Mouse (Mus musculus) heart, adult 2 months (tissue): ENCODE measurements around the gene Mapkbp1. TPM values are rescaled to one million over a fixed set of nuclear protein-coding genes. Genes with fewer than 3 reads are reported as not detected.

Experiments used
- DNase-seq, 2 experiments: peaks; one replicate each; pipeline ENCODE4 v3.0.0; 2021
- H3K27ac ChIP-seq: fragments of 200-600 bp; 2 replicates; pipeline ENCODE4 v1.8.1; 2022
- H3K27me3 ChIP-seq: fragments of 200-500 bp; 2 replicates; pipeline ENCODE4 v1.6.1; 2012; ENCODE audit warnings: mild to moderate bottlenecking, low read length, inconsistent platforms, mixed read lengths; ENCODE audit not compliant: control insufficient read depth, insufficient read depth
- H3K36me3 ChIP-seq: fragments of 200-500 bp; 2 replicates; pipeline ENCODE4 v1.6.1; 2012; ENCODE audit warnings: low read length, inconsistent platforms; ENCODE audit not compliant: control insufficient read depth, insufficient read depth
- H3K4me1 ChIP-seq: fragments of 200-500 bp; 2 replicates; pipeline ENCODE4 v1.6.1; 2011; ENCODE audit warnings: low read length; ENCODE audit not compliant: control insufficient read depth, insufficient read depth
- H3K4me3 ChIP-seq: fragments of 200-600 bp; 2 replicates; pipeline ENCODE4 v1.8.1; 2022
- H3K79me2 ChIP-seq: fragments of 200-500 bp; replicated peaks from 2 replicates; pipeline ENCODE4 v1.6.1; 2012; ENCODE audit warnings: mild to moderate bottlenecking, inconsistent platforms, low read length, moderate library complexity, mixed read lengths; ENCODE audit not compliant: control insufficient read depth, insufficient read depth
- H3K9ac ChIP-seq: fragments of 200-500 bp; 2 replicates; pipeline ENCODE4 v1.6.1; 2012; ENCODE audit warnings: low read depth, mild to moderate bottlenecking, control low read depth, inconsistent platforms, low read length, mixed read lengths
- CTCF ChIP-seq: fragments of 200-600 bp; IDR thresholded peaks from 2 replicates; pipeline ENCODE4 v1.8.1; 2022; ENCODE audit warnings: antibody characterized with exemption, mild to moderate bottlenecking, moderate library complexity
- EP300 ChIP-seq: fragments of 200-500 bp; IDR thresholded peaks from 2 replicates; pipeline ENCODE4 v1.6.1; 2011; ENCODE audit warnings: low read depth, low read length, control low read depth; ENCODE audit not compliant: insufficient read depth
- POLR2A ChIP-seq: fragments of 200-500 bp; IDR thresholded peaks from 2 replicates; pipeline ENCODE4 v1.6.1; 2011; ENCODE audit warnings: mild to moderate bottlenecking, low read depth, low read length, control low read depth; ENCODE audit not compliant: insufficient read depth
- WGBS: fragments of 180-500 bp; shearing (Covaris S2); methylation state at CpG from one replicate; pipeline ENCODE4 v1.1.7; 2018; 5-methylcytosine and 5-hydroxymethylcytosine counted together
- intact Hi-C: fragments of 180-260 bp; cut with DNase I; formaldehyde crosslinking; loops from one replicate; pipeline ENCODE4 v1.15.1; 2025
- polyA plus RNA-seq: library from polyadenylated mRNA; depleted of rRNA; stranded (reverse); fragments of >200 nt; gene quantifications from 2 replicates; pipeline ENCODE4 v1.2.3, GENCODE M21; 2012
- total RNA-seq, 2 experiments: library from RNA; stranded (reverse); gene quantifications; 2 replicates each; pipeline ENCODE4 v1.2.3; 2021

The Mapkbp1 gene
- total and polyA plus RNA-seq, 3 experiments, result 7.7 to 8.1 (median 8.0) TPM

DNA sequence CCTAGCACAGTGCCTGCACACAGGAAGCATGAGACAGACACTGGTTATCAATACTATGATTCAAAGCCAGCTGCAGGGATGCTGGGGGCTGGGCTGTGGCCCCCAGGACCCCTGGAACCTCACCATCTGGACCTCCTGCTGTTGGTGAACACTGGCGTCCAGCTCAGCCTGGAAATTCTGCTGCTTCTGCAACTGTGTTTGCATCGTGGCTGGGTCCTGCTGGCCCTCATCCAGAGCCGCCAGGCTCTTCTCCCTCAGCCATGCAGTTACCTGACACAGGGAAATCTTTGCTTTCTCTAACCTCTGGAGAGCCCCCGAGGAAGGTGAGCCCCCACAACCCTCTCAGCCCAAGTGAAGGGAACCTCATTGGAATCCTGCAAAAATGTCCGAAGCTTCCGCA, 78.9 kb downstream of the Mapkbp1 start:
- no peaks in the 10 kb centered on the region for H3K79me2 ChIP-seq
- intact Hi-C loops, result no loop called here
- H3K4me1 ChIP-seq, result peaks cover 11% of the 10 kb centered on the region
- no peaks in the 10 kb centered on the region for H3K36me3 ChIP-seq
- no peak overlapping the region for H3K27ac ChIP-seq
- no peak overlapping the region for H3K9ac ChIP-seq
- DNase-seq, result no peak
- no peaks in the 10 kb centered on the region for H3K27me3 ChIP-seq
- H3K4me3 ChIP-seq, result no peak overlapping the region
- TF ChIP-seq CTCF (no peak), EP300 (no peak), POLR2A (no peak)
- WGBS, result 53% methylated on average over 6 of the region's 6 CpGs

- 54% methylated on average over 12 of the region's 12 CpGs for WGBS
- peak; percentile 44 to 67 for DNase-seq
- TF ChIP-seq EP300 (peak; percentile 87), POLR2A (0 out of 2 replicates have a peak, but pooled peaks have one; percentile 27), CTCF (no peak)
- Histone ChIP-seq H3K9ac (peak overlapping the region; percentile 27; the same call in 1 of the 2 replicates), H3K79me2 (no peaks in the 10 kb centered on the region), H3K4me1 (peaks cover 11% of the 10 kb centered on the region), H3K4me3 (no peak overlapping the region), H3K27me3 (no peaks in the 10 kb centered on the region), H3K27ac (peak overlapping the region; percentile 70), H3K36me3 (no peaks in the 10 kb centered on the region)
- intact Hi-C loops, result no loop called here
Observed at GRCm38 (mm10) chr2:120054771-120055552, 82.5 kb downstream of the Mapkbp1 start.

DNA sequence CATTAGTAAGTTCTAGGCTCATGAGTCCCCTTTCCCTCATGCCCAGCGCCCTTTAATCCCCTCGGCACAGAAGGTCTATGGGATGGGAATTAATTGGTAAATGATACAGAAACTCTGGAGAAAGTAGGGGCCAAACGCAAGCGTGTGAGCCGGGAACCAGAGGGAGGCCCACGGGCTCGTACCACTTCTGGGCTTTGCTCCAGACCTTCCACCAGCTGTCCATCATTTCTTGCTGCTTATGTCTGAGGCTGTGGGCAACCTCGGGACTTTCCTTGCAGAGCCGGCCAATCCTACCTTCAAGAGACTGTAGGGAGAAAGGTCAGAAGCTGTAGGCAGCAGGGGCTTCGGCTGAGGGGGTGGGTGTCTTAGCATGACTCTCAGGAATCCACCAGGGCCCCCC, 83.4 kb downstream of the Mapkbp1 start:
- TF ChIP-seq EP300 (no peak), POLR2A (no peak), CTCF (no peak)
- H3K9ac ChIP-seq, result no peak overlapping the region; the same call in 1 of the 2 replicates
- no peaks in the 10 kb centered on the region for H3K36me3 ChIP-seq
- no peak overlapping the region for H3K4me3 ChIP-seq
- peaks cover 13% of the 10 kb centered on the region for H3K4me1 ChIP-seq
- intact Hi-C loops, result no loop called here
- 74% methylated on average over 10 of the region's 10 CpGs for WGBS
- no peak for DNase-seq
- H3K27ac ChIP-seq, result no peak overlapping the region; the same call in 1 of the 2 replicates
- no peaks in the 10 kb centered on the region for H3K79me2 ChIP-seq
- H3K27me3 ChIP-seq, result no peaks in the 10 kb centered on the region

DNA sequence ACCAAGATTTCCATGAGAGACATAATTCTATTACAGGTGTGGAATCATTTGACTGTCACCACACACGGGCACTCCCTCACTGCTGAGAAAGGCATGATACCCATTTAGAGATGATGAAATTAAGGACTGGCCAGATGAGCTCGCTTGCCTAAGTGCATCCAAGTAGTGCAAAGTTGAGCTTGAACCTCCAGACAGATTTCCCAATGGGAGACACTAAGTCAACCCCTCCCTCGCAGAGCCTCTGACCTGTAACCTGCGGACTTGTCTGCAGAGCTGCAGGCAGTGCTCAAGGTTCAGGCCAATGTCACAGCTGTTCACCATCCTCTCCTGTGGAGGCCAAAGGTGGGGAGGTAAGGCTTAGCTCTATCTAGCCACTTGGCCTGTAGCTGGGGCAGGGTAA, 86.3 kb downstream of the Mapkbp1 start:
- Histone ChIP-seq H3K4me1 (peaks cover 13% of the 10 kb centered on the region), H3K27me3 (no peaks in the 10 kb centered on the region), H3K4me3 (no peak overlapping the region), H3K27ac (no peak overlapping the region), H3K79me2 (no peaks in the 10 kb centered on the region), H3K36me3 (no peaks in the 10 kb centered on the region), H3K9ac (no peak overlapping the region)
- 83% methylated on average over 4 of the region's 4 CpGs for WGBS
- TF ChIP-seq EP300 (no peak), POLR2A (no peak)
- DNase-seq, result no peak
- intact Hi-C loops, result no loop called here

GRCm38 (mm10) chr2:120059466-120059865, 87.0 kb downstream of the Mapkbp1 start:
- H3K4me1 ChIP-seq, result peaks cover 11% of the 10 kb centered on the region
- DNase-seq, result no peak
- no peak overlapping the region for H3K9ac ChIP-seq
- H3K27me3 ChIP-seq, result no peaks in the 10 kb centered on the region
- H3K36me3 ChIP-seq, result no peaks in the 10 kb centered on the region
- H3K79me2 ChIP-seq, result no peaks in the 10 kb centered on the region
- intact Hi-C loops, result no loop called here
- TF ChIP-seq EP300 (no peak), POLR2A (no peak), CTCF (no peak)
- H3K27ac ChIP-seq, result no peak overlapping the region
- H3K4me3 ChIP-seq, result no peak overlapping the region
- WGBS, result 82% methylated on average over 3 of the region's 3 CpGs

- H3K4me3 ChIP-seq, result no peak overlapping the region
- WGBS, result 66% methylated on average over 6 of the region's 6 CpGs
- intact Hi-C loops, result no loop called here
- no peaks in the 10 kb centered on the region for H3K36me3 ChIP-seq
- H3K9ac ChIP-seq, result no peak overlapping the region
- no peaks in the 10 kb centered on the region for H3K27me3 ChIP-seq
- peaks cover 8% of the 10 kb centered on the region for H3K4me1 ChIP-seq
- peak in 1 of 2 experiments; percentile 28 for DNase-seq
- H3K79me2 ChIP-seq, result no peaks in the 10 kb centered on the region
- H3K27ac ChIP-seq, result no peak overlapping the region
- TF ChIP-seq POLR2A, result no peak
- no peak for TF ChIP-seq EP300
- no peak for TF ChIP-seq CTCF
Observed at GRCm38 (mm10) chr2:120060190-120060589, 87.7 kb downstream of the Mapkbp1 start.
